Mouse (Mus musculus): ENCODE measurements at regions not wholly inside any gene's neighbourhood (a gene's known extent, or its start where the extent isn't known, plus 50 kb on each side); places are given as distances from the start of the nearest gene placed in this dataset.

- TF ChIP-seq CTCF (IDR thresholded peaks at IDR 0.05; ENCODE audit: low read depth) (no peak), EP300 (IDR thresholded peaks at IDR 0.05; ENCODE audit: low read depth) (no peak)
Measured at GRCm38 (mm10) chr13:84625927-84626326, 403.8 kb downstream of the Tmem161b start.

Data from liver, postnatal 0 days (tissue).